Mouse (Mus musculus) CH12.LX (cell line): ENCODE measurements around the gene Dnah11. TPM values are rescaled to one million over a fixed set of nuclear protein-coding genes. Genes with fewer than 3 reads are reported as not detected.
A peak's percentile ranks its signal among the peaks of the same experiment; 100 is the strongest.

Experiments
- DNase-seq: peaks from one replicate; pipeline ENCODE4 v3.0.0-alpha.2; 2013; ENCODE audit errors: extremely low read depth
- H3K27ac ChIP-seq: 2 replicates; pipeline ENCODE4 v1.5.1; 2012; ENCODE audit warnings: low read depth, mild to moderate bottlenecking, control low read depth, moderate library complexity; ENCODE audit not compliant: insufficient read depth
- H3K27me3 ChIP-seq: replicated peaks from 2 replicates; pipeline ENCODE3; 2012; ENCODE audit warnings: inconsistent platforms
- H3K36me3 ChIP-seq, 2 experiments: replicated peaks in 1 of 2; 2 replicates each; pipeline versions ENCODE3 to v1.6.1; 2012; ENCODE audit warnings: inconsistent platforms in 1 of 2, low read length in 1 of 2, mild to moderate bottlenecking in 1 of 2, mixed read lengths in 1 of 2, moderate library complexity in 1 of 2; ENCODE audit not compliant: control insufficient read depth in 1 of 2, insufficient read depth in 1 of 2
- H3K4me1 ChIP-seq, 2 experiments: 2 replicates each; pipeline ENCODE4 v1.6.1; 2012; ENCODE audit warnings: inconsistent platforms in 1 of 2, moderate library complexity in 1 of 2; ENCODE audit not compliant: insufficient read depth in 2 of 2, control insufficient read depth in 1 of 2
- H3K4me2 ChIP-seq: 2 replicates; pipeline ENCODE4 v1.6.1; 2012; ENCODE audit warnings: low read depth, mild to moderate bottlenecking, control low read depth; ENCODE audit not compliant: poor library complexity, insufficient read depth, severe bottlenecking
- H3K4me3 ChIP-seq, 3 experiments: fragments of 150-350 bp in 1 of 3; sonication (generic) in 1 of 3; replicated peaks in 1 of 3; 2 replicates each; pipeline versions ENCODE3 to v1.5.1; 2011 to 2012; ENCODE audit warnings: low read depth in 2 of 3, low read length in 2 of 3, mild to moderate bottlenecking in 2 of 3, moderate library complexity in 2 of 3, control low read depth in 1 of 3, improper control_type of control experiment in 1 of 3, inconsistent platforms in 1 of 3, mixed read lengths in 1 of 3; ENCODE audit not compliant: poor library complexity in 1 of 3
- H3K79me2 ChIP-seq: replicated peaks from 2 replicates; pipeline ENCODE4 v1.6.1; 2012; ENCODE audit warnings: mild to moderate bottlenecking, moderate library complexity; ENCODE audit not compliant: control insufficient read depth, poor library complexity, insufficient read depth, severe bottlenecking; ENCODE audit errors: extremely low read depth
- H3K9ac ChIP-seq: 2 replicates; pipeline ENCODE4 v1.6.1; 2012; ENCODE audit warnings: low read depth, mild to moderate bottlenecking, control low read depth, moderate library complexity; ENCODE audit not compliant: insufficient read depth
- H3K9me3 ChIP-seq: replicated peaks from 2 replicates; pipeline ENCODE3; 2012; ENCODE audit warnings: low read length, inconsistent platforms, mixed read lengths
- BHLHE40 ChIP-seq: IDR thresholded peaks from 2 replicates; pipeline ENCODE4 v1.6.1; 2011; ENCODE audit warnings: mild to moderate bottlenecking, low read depth, low read length, improper control_type of control experiment
- CHD2 ChIP-seq: IDR thresholded peaks from 2 replicates; pipeline ENCODE4 v1.6.1; 2011; ENCODE audit warnings: low read length, improper control_type of control experiment
- ELF1 ChIP-seq: IDR thresholded peaks from 2 replicates; pipeline ENCODE4 v1.6.1; 2014; ENCODE audit warnings: low read depth, mild to moderate bottlenecking, inconsistent platforms, low read length, improper control_type of control experiment
- ETS1 ChIP-seq: conservative IDR thresholded peaks from 2 replicates; pipeline ENCODE4 v1.6.1; 2012; ENCODE audit warnings: low read depth, mild to moderate bottlenecking, inconsistent platforms, low read length, improper control_type of control experiment, moderate library complexity
- KAT2A ChIP-seq: IDR thresholded peaks from 2 replicates; pipeline ENCODE4 v1.6.1; 2012; ENCODE audit warnings: low read length, improper control_type of control experiment, inconsistent platforms; ENCODE audit not compliant: insufficient replicate concordance
- MAFK ChIP-seq: IDR thresholded peaks from 2 replicates; pipeline ENCODE4 v1.6.1; 2011; ENCODE audit warnings: low read length, improper control_type of control experiment; ENCODE audit not compliant: insufficient replicate concordance
- MXI1 ChIP-seq: IDR thresholded peaks from 2 replicates; pipeline ENCODE4 v1.6.1; 2011; ENCODE audit warnings: mild to moderate bottlenecking, low read depth, low read length, improper control_type of control experiment
- NELFE ChIP-seq: IDR thresholded peaks from 2 replicates; pipeline ENCODE4 v1.6.1; 2011; ENCODE audit warnings: low read depth, low read length, improper control_type of control experiment
- PAX5 ChIP-seq: IDR thresholded peaks from 2 replicates; pipeline ENCODE4 v1.6.1; 2012; ENCODE audit warnings: low read length, inconsistent platforms, mixed read lengths
- POLR2A ChIP-seq: IDR thresholded peaks from 2 replicates; pipeline ENCODE4 v1.6.1; 2011; ENCODE audit warnings: low read depth, mild to moderate bottlenecking, improper control_type of control experiment, low read length
- RAD21 ChIP-seq: IDR thresholded peaks from 2 replicates; pipeline ENCODE4 v1.6.1; 2011; ENCODE audit warnings: low read depth, mild to moderate bottlenecking, low read length, improper control_type of control experiment, moderate library complexity
- TCF12 ChIP-seq: IDR thresholded peaks from 2 replicates; pipeline ENCODE4 v1.6.1; 2014; ENCODE audit warnings: low read depth, mild to moderate bottlenecking, inconsistent platforms, low read length, improper control_type of control experiment
- UBTF ChIP-seq: IDR thresholded peaks from 2 replicates; pipeline ENCODE4 v1.6.1; 2012; ENCODE audit warnings: low read depth, mild to moderate bottlenecking, inconsistent platforms, low read length, improper control_type of control experiment, moderate library complexity
- USF1 ChIP-seq: IDR thresholded peaks from 2 replicates; pipeline ENCODE4 v1.6.1; 2014; ENCODE audit warnings: low read depth, mild to moderate bottlenecking, inconsistent platforms, low read length, improper control_type of control experiment
- USF2 ChIP-seq: conservative IDR thresholded peaks from 2 replicates; pipeline ENCODE4 v1.6.1; 2011; ENCODE audit warnings: low read depth, low read length, improper control_type of control experiment
- ZC3H11A ChIP-seq: IDR thresholded peaks from 2 replicates; pipeline ENCODE4 v1.6.1; 2012; ENCODE audit warnings: low read depth, mild to moderate bottlenecking, inconsistent platforms, low read length, improper control_type of control experiment
- ZMIZ1 ChIP-seq: IDR thresholded peaks from 2 replicates; pipeline ENCODE4 v1.6.1; 2012; ENCODE audit warnings: low read depth, mild to moderate bottlenecking, inconsistent platforms, low read length, improper control_type of control experiment
- ZNF384 ChIP-seq: IDR thresholded peaks from 2 replicates; pipeline ENCODE4 v1.6.1; 2012; ENCODE audit warnings: low read depth, low read length, improper control_type of control experiment, inconsistent platforms
- dilution Hi-C: fragments of 300-500 bp; cut with MboI; formaldehyde crosslinking; loops from 2 replicates; pipeline ENCODE4 v1.14.3; 2020; ENCODE audit warnings: low sequenced_read_pairs; ENCODE audit not compliant: extremely low pct_unique_long_range_greater_than_20kb, extremely low pct_ligation_motif_present
- in situ Hi-C: fragments of 300-500 bp; cut with MboI; formaldehyde crosslinking; loops from 3 replicates; pipeline ENCODE4 v1.14.3; 2019; ENCODE audit warnings: low sequenced_read_pairs, low pct_ligation_motif_present, low pct_unique_long_range_greater_than_20kb, mixed read lengths
- polyA plus RNA-seq: library from polyadenylated mRNA; unstranded; fragments of >175 nt; gene quantifications from 2 replicates; pipeline ENCODE4 v1.2.1, GENCODE M21; 2012; ENCODE audit warnings: low read depth; ENCODE audit not compliant: insufficient read length
- total RNA-seq, 2 experiments: library from RNA; depleted of rRNA; stranded (reverse); fragments of 300-350 nt in 1 of 2; fragments of >200 nt in 1 of 2; gene quantifications; 2 replicates each; pipeline ENCODE4 v1.2.3; 2012 to 2014

The Dnah11 gene
- total and polyA plus RNA-seq, 3 experiments = 0.85 to 2.5 (median 1.2) TPM

DNA sequence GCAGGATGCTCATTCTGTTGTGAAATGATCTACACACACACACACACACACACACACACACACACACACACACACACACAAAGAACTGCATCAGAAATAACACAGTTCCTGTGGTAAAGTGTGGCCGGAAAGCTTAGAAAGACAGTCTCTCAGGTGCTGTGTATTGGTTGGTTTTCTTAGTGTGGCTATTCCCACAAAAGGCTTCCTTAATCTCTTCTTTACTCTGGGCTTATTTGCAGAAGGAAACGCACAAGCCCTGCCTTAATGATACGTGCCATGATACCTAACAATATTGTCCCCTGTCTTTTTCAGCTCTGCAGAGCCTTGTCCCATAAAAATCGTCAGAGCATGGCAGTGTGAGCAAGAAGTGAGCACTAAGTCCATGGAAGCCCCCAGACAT is 130.1 kb downstream of the Dnah11 start:
- Histone ChIP-seq H3K4me1 (no peaks in the 10 kb centered on the region), H3K9ac (no peak overlapping the region), H3K4me3 (no peak overlapping the region), H3K9me3 (no peaks in the 10 kb centered on the region), H3K4me2 (no peak overlapping the region), H3K36me3 (no peaks in the 10 kb centered on the region), H3K27me3 (no peaks in the 10 kb centered on the region), H3K79me2 (no peaks in the 10 kb centered on the region), H3K27ac (no peak overlapping the region)
- TF ChIP-seq RAD21 (no peak), POLR2A (no peak), NELFE (no peak), USF1 (no peak), PAX5 (no peak)
- dilution Hi-C loops = no loop called here
- DNase-seq = no peak
- in situ Hi-C loops = no loop called here

DNA sequence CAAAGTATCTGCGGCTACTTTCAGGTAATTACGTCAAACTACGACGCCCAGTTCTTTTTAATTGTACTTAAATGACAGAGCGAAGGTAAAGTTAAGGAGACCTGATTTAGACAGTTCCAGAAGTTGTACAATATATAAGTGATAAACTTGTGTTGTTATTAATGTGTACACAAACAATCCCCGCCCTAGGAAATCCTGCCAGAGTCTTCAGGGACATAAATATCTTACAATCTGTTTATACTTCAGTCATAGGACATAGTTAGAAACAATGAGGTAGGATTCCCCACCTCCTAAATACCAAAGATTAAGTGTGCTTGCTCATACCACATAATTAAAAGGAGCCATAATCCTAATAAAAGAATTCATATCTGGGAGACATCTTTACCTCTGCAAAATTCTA is 136.5 kb downstream of the Dnah11 start:
- no peaks in the 10 kb centered on the region for H3K79me2 ChIP-seq
- dilution Hi-C loops (no loop called here), in situ Hi-C loops (no loop called here)
- no peak overlapping the region for H3K9ac ChIP-seq
- no peak overlapping the region for H3K4me2 ChIP-seq
- H3K4me3 ChIP-seq = no peak overlapping the region
- no peaks in the 10 kb centered on the region for H3K9me3 ChIP-seq
- no peaks in the 10 kb centered on the region for H3K27me3 ChIP-seq
- H3K36me3 ChIP-seq = no peaks in the 10 kb centered on the region
- H3K27ac ChIP-seq = no peak overlapping the region
- H3K4me1 ChIP-seq = no peaks in the 10 kb centered on the region; a peak in 1 of 4 replicates
- no peak for DNase-seq
- TF ChIP-seq BHLHE40 = no peak
- TF ChIP-seq MAFK = no peak
- no peak for TF ChIP-seq TCF12
- TF ChIP-seq UBTF = no peak
- no peak for TF ChIP-seq ETS1
- no peak for TF ChIP-seq USF2
- TF ChIP-seq KAT2A = no peak
- TF ChIP-seq ZC3H11A = no peak
- TF ChIP-seq ZMIZ1 = no peak
- TF ChIP-seq CHD2 = no peak
- no peak for TF ChIP-seq MXI1

- DNase-seq = no peak
- H3K27ac ChIP-seq = no peak overlapping the region
- TF ChIP-seq RAD21 = peak; percentile 30
- TF ChIP-seq ELF1 = no peak
- TF ChIP-seq ZMIZ1 = no peak
- TF ChIP-seq ZNF384 = no peak
- H3K9ac ChIP-seq = no peak overlapping the region
- H3K27me3 ChIP-seq = no peaks in the 10 kb centered on the region
- H3K4me3 ChIP-seq = no peak overlapping the region
- dilution Hi-C loops = no loop called here
- no peaks in the 10 kb centered on the region for H3K9me3 ChIP-seq
- in situ Hi-C loops = no loop called here
- H3K79me2 ChIP-seq = no peaks in the 10 kb centered on the region
- H3K4me1 ChIP-seq = no peaks in the 10 kb centered on the region
- H3K36me3 ChIP-seq = no peaks in the 10 kb centered on the region
- no peak overlapping the region for H3K4me2 ChIP-seq
Measured at GRCm38 (mm10) chr12:118056876-118057275, 142.0 kb downstream of the Dnah11 start.
